Mouse (Mus musculus) neural tube, embryonic 11.5 days (tissue): ENCODE results near the gene Tut7. TPM values are rescaled to one million over a fixed set of nuclear protein-coding genes. Genes with fewer than 3 reads are reported as not detected.

Source experiments
- ATAC-seq: fragments of 200-750 bp; cut with Nextera tagmentation; 2 replicates; pipeline ENCODE4 v1.8.0; 2017; ENCODE audit warnings: moderate number of reproducible peaks, mild to moderate bottlenecking, moderate TSS enrichment, moderate library complexity; ENCODE audit not compliant: insufficient read depth, low FRiP score, low TSS enrichment
- DNase-seq: peaks from one replicate; pipeline ENCODE4 v3.0.0-alpha.2; 2015; ENCODE audit warnings: low spot score
- H3K27ac ChIP-seq: fragments of 300-500 bp; sonication (generic); 2 replicates; pipeline ENCODE4 v1.5.1; 2014; ENCODE audit warnings: low read depth, mild to moderate bottlenecking, low read length
- H3K27me3 ChIP-seq: fragments of 300-500 bp; sonication (generic); 2 replicates; pipeline ENCODE4 v1.6.1; 2014; ENCODE audit warnings: mild to moderate bottlenecking, low read length, mixed read lengths; ENCODE audit not compliant: control insufficient read depth, insufficient read depth
- H3K36me3 ChIP-seq: fragments of 300-500 bp; sonication (generic); 2 replicates; pipeline ENCODE4 v1.6.1; 2014; ENCODE audit warnings: mild to moderate bottlenecking, low read length, moderate library complexity, mixed read lengths; ENCODE audit not compliant: control insufficient read depth, insufficient read depth
- H3K4me1 ChIP-seq: fragments of 300-500 bp; sonication (generic); 2 replicates; pipeline ENCODE4 v1.6.1; 2014; ENCODE audit warnings: low read length, mixed read lengths; ENCODE audit not compliant: control insufficient read depth, insufficient read depth
- H3K4me2 ChIP-seq: fragments of 300-500 bp; sonication (generic); 2 replicates; pipeline ENCODE4 v1.6.1; 2014; ENCODE audit warnings: low read depth, mild to moderate bottlenecking, moderate library complexity
- H3K4me3 ChIP-seq: fragments of 300-500 bp; sonication (generic); 2 replicates; pipeline ENCODE4 v1.5.1; 2014; ENCODE audit warnings: low read depth, low read length
- H3K9ac ChIP-seq: fragments of 300-500 bp; sonication (generic); 2 replicates; pipeline ENCODE4 v1.6.1; 2014; ENCODE audit warnings: mild to moderate bottlenecking, low read length
- H3K9me3 ChIP-seq: fragments of 300-500 bp; sonication (generic); 2 replicates; pipeline ENCODE4 v1.6.1; 2016; ENCODE audit warnings: low read length; ENCODE audit not compliant: control insufficient read depth
- WGBS: fragments of 180-500 bp; shearing (Covaris S2); extraction: QIAGEN DNeasy Blood & Tissue Kit; methylation state at CpG from one replicate; pipeline ENCODE4 v1.1.7; 2014; 5-methylcytosine and 5-hydroxymethylcytosine counted together
- polyA plus RNA-seq: library from polyadenylated mRNA; unstranded; fragments of >200 nt; fragmentation: Nextera tagmentation; extraction: Ambion mirVana; gene quantifications from 2 replicates; pipeline ENCODE4 v1.2.1, GENCODE M21; 2014

Tut7 gene
- 51.8 and 53.4 TPM in 2 replicates for polyA plus RNA-seq

DNA sequence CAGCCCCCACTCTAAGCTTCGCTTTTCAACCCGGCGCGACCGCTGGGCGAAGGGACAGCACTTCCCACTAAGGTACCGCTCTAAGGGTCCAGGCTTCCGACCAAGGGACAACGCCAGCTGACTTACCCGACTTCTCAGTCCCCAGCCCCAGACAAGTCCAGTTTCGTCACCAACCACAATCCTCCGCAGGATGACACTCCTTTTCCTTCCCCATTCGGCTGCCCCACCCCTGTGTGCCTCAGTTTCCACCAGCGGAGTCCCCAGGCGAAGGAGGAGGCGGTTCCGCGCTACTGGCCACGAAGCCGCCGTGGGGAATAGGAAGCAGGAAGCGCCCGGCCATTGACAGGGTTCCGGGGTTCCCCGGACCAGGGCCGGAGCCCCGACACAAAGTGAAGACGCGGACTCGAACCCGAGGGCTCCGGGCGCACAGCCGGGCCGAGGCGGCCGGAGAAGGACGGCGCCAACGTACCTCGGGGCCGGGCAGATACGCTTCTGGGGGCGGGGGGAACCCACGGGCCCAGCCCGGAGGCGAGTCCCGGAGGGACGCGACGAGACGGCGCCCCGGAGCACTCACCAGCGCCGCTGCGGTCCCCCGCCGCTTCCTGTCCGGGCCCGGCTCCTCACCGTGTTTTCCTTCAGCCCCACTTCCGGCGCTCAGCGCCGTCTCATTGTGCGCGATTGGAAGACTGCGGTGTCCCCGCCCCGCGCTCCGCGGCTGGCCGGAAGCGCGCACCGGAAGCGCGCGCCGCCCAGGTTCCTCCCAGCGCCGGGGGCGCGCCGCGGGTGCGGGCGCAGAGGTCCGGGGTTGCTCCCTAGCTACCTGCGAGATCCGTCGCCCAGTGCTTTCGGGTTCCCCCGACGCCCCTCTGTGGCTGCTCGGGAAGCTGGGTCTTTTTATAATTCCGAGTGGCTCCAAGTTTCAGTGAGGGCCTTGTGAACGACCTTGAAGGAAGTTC is at the start of gene Tut7:
Tut7 (minus strand) TSS at position 641 of the 956 bp plus-strand sequence.
- H3K9me3 ChIP-seq = no peaks in the 10 kb centered on the region
- WGBS = under 1% methylated on average over 90 of the region's 100 CpGs
- peak; percentile 95 for DNase-seq
- H3K4me1 ChIP-seq = peaks cover 5% of the 10 kb centered on the region; the same call in 1 of the 2 replicates
- peak within 1 kb of the TSS; percentile 89 for H3K9ac ChIP-seq
- peak within 1 kb of the TSS; percentile 94 for H3K4me3 ChIP-seq
- peak within 1 kb of the TSS; percentile 76 for H3K4me2 ChIP-seq
- H3K27me3 ChIP-seq = no peaks in the 10 kb centered on the region
- peak; percentile 98 for ATAC-seq
- peak within 1 kb of the TSS; percentile 83 for H3K27ac ChIP-seq
- no peaks in the 10 kb centered on the region for H3K36me3 ChIP-seq

DNA sequence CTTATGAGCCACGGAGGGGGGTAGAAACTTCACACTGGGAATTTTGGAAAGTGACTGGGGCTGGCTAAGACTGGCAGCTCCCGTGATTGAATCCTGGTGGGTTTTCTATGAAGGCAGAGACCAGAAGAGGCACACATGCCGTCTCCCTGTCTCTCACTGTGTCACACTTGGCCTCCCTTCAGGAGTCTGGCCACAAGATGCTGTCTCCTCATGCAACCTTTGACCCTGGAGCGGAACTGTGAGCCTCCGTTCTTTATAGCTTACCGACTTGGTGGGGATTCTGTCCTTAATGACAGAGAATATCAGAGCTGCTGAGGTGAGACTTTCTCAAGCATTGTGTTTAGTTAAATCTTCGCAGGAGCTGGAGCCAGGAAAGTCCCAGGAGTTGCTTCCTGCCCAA is 49.5 kb upstream of the Tut7 start:
- no peak overlapping the region for H3K9ac ChIP-seq
- no peak overlapping the region for H3K4me2 ChIP-seq
- H3K27ac ChIP-seq = no peak overlapping the region
- H3K36me3 ChIP-seq = no peaks in the 10 kb centered on the region
- H3K9me3 ChIP-seq = no peaks in the 10 kb centered on the region
- ATAC-seq = no peak
- no peak overlapping the region for H3K4me3 ChIP-seq
- WGBS = 64% methylated on average over 7 of the region's 7 CpGs
- no peaks in the 10 kb centered on the region for H3K27me3 ChIP-seq
- peaks cover 5% of the 10 kb centered on the region; the same call in 1 of the 2 replicates for H3K4me1 ChIP-seq
- no peak for DNase-seq

DNA sequence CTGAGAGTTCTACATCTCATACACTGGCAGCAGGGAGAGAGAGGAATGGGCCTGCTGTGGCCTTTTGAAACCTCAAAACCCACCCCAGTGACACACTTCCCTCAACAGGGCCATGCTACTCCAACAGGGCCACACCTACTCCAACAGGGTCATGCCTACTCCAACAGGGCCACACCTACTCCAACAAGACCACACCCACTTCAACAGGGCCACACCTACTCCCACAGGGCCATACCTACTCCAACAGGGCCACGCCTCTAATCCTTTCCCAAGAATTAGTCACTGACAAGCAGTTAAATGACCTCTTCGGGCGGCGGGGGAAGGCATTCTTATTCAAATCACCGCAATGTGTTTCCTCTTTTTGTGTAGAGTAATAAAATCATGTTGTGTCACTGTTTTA is 47.1 kb upstream of the Tut7 start:
- Histone ChIP-seq H3K27ac (no peak overlapping the region), H3K9me3 (no peaks in the 10 kb centered on the region), H3K4me1 (peaks cover 5% of the 10 kb centered on the region; the same call in 1 of the 2 replicates), H3K4me2 (no peak overlapping the region), H3K4me3 (no peak overlapping the region), H3K27me3 (no peaks in the 10 kb centered on the region), H3K9ac (no peak overlapping the region), H3K36me3 (no peaks in the 10 kb centered on the region)
- DNase-seq = no peak
- 64% methylated on average over 5 of the region's 5 CpGs for WGBS
- no peak for ATAC-seq

DNA sequence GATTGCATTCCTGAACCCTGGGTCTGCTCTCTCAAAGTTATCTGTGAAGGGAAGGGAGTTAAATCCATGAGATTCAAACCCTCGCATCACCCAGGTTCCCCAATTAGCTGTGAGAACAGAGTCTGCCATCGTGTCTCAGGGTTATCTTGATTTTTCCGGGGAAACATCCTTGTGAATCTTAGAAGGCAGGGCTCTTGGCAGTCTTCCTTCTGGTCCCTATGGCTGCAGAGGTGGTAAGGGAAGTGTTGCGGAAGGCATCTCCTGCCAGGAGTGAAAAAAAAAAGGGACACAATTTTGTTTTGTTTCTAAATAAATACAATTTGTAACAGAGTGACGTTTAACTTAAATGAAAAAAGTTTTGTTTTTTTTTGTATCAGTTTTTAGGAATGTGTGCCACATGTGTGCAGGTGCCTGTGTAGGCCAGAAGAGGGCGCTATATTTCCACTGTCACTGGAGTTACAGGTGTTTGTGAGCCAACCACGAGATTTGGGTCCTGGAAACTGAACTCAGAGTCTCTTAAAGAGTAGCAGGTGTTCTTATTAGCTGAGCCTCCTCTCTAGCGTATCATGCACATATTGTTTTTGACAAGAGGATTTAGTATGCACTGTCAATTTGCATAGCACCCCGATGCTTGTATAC is 45.2 kb upstream of the Tut7 start:
- ATAC-seq = no peak
- H3K4me1 ChIP-seq = no peaks in the 10 kb centered on the region
- 83% methylated on average over 9 of the region's 9 CpGs for WGBS

DNA sequence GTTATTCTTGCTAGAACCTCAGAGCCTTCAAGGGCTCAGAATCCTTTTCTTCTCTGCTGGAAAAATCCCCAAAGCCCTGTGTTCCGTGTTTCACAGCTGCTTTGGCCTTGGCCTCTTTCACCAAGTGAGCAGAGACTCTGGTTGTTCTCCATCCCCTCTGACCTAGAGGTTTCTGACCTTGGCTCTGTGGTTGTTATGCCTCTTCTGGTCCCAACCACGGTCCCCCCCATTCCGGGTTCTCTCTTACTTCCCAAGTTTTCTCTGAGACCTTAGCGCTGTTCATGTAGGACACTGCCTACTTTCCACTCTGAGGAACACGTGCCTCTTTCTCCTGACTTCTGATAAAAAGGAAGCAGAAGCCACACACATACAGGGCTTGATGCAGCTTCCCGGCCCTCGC is 44.2 kb upstream of the Tut7 start:
- Histone ChIP-seq H3K36me3 (no peaks in the 10 kb centered on the region), H3K9me3 (no peaks in the 10 kb centered on the region), H3K27me3 (no peaks in the 10 kb centered on the region), H3K27ac (no peak overlapping the region), H3K4me1 (no peaks in the 10 kb centered on the region), H3K4me2 (no peak overlapping the region), H3K9ac (no peak overlapping the region), H3K4me3 (no peak overlapping the region)
- ATAC-seq (no peak), DNase-seq (no peak)
- WGBS = 92% methylated on average over 7 of the region's 7 CpGs

More for the DNA sequence above, 45.2 kb upstream of the Tut7 start:
- Histone ChIP-seq H3K9me3 (no peaks in the 10 kb centered on the region), H3K4me2 (no peak overlapping the region), H3K9ac (no peak overlapping the region), H3K4me3 (no peak overlapping the region), H3K27ac (no peak overlapping the region), H3K27me3 (no peaks in the 10 kb centered on the region), H3K36me3 (no peaks in the 10 kb centered on the region)
- no peak for DNase-seq

DNA sequence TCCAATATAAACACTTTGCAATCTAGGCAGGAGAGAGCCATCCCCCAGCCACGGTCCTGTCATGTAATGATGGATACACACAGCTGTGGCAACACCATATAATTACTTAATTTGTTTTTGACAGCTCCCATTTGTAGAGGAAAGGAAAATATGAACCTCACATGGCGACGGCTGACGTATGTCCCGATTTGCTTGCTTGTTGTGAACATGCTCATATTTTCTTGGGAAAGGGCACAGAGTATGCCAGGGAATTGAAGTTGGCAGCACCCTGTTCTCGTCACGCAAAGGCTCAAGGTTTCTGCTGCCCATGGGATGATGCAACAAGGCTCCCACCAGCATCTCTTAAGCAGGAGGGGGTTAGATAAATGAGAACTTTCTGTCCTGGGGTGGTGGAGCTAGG is 36.6 kb upstream of the Tut7 start:
- WGBS = 68% methylated on average over 7 of the region's 7 CpGs
- H3K4me3 ChIP-seq = no peak overlapping the region
- H3K27me3 ChIP-seq = no peaks in the 10 kb centered on the region
- H3K36me3 ChIP-seq = no peaks in the 10 kb centered on the region
- no peaks in the 10 kb centered on the region for H3K4me1 ChIP-seq
- no peak overlapping the region for H3K27ac ChIP-seq
- no peak for ATAC-seq
- H3K9me3 ChIP-seq = no peaks in the 10 kb centered on the region
- H3K4me2 ChIP-seq = no peak overlapping the region
- no peak for DNase-seq
- no peak overlapping the region for H3K9ac ChIP-seq

DNA sequence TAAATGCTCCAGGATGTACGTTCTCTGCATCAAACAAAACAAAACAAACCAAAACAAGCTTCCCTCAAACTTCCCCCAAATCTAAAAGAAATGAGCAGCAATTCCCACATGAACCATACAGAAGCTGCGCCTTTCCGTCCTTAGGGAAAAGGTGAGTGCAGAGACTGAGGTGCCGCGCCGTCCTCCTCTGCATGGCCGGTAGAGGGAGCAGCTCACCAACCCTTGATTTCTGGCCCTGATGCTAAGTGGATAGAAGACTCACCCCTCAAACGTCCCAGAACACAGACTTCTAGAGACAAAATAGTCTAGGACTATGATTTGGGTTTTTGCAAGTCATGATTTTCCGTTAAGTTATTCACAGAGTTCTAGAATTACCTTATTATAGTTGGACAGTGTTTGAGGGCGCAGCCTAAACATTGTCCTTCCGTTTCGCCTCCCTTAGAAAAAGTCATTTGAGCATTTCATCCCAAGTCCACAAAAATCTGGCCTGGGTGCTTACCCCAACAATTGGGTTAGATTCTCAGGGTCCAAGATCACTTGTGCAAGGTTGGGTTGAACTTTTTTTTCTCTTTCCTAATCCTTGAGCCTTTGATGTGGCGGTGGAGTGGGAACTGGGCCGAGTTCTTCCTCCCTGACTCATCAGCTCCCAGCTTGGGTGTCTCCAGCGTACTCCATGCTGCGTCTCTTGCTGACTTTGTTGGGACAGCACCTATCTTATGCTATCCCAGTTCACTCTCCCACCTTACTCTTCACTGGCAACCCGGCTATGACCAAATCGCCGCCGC is 33.5 kb upstream of the Tut7 start:
- Histone ChIP-seq H3K27ac (no peak overlapping the region), H3K9ac (no peak overlapping the region), H3K9me3 (no peaks in the 10 kb centered on the region), H3K4me2 (no peak overlapping the region), H3K4me3 (no peak overlapping the region), H3K4me1 (no peaks in the 10 kb centered on the region), H3K36me3 (no peaks in the 10 kb centered on the region), H3K27me3 (no peaks in the 10 kb centered on the region)
- WGBS = 52% methylated on average over 20 of the region's 20 CpGs
- peak; percentile 72 for DNase-seq
- no peak for ATAC-seq

DNA sequence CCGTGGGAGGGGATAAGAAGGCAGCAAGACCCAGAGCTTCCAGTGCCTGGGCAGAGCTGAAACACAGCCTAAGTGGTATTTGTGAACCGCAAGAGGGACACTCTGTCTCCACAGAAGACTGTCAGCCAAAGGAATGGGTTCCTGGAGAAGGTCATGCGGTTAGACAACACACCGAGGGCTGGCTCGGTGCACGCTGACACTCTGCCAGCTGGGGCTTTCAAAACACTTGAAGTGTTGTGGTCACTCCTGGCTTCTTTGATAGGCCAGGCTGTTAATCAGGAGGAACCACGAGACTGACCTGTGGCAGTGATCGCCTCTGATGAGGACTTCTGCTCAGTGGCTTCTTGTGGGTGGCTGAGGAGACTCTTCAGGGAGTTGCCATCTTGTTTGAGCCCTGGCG is 30.5 kb upstream of the Tut7 start:
- no peak overlapping the region for H3K27ac ChIP-seq
- WGBS = 68% methylated on average over 9 of the region's 9 CpGs

More for the DNA sequence above, 30.5 kb upstream of the Tut7 start:
- no peak overlapping the region for H3K4me2 ChIP-seq
- DNase-seq (no peak), ATAC-seq (no peak)
- no peaks in the 10 kb centered on the region for H3K27me3 ChIP-seq
- H3K36me3 ChIP-seq = no peaks in the 10 kb centered on the region
- H3K4me1 ChIP-seq = no peaks in the 10 kb centered on the region
- H3K9ac ChIP-seq = no peak overlapping the region
- H3K9me3 ChIP-seq = no peaks in the 10 kb centered on the region
- no peak overlapping the region for H3K4me3 ChIP-seq
